Mouse (Mus musculus) E14TG2a.4 (cell line): ENCODE results near the gene Slc12a3.

Source experiments
- H3K27me3 ChIP-seq: 2 replicates; pipeline ENCODE4 v1.6.1; 2014; ENCODE audit warnings: low read length, control low read depth; ENCODE audit not compliant: insufficient read depth
- H3K36me3 ChIP-seq: 2 replicates; pipeline ENCODE4 v1.6.1; 2014; ENCODE audit warnings: low read length, control low read depth; ENCODE audit not compliant: insufficient read depth
- H3K4me1 ChIP-seq: replicated peaks from 2 replicates; pipeline ENCODE4 v1.6.1; 2014; ENCODE audit warnings: low read depth, low read length, control low read depth
- H3K4me3 ChIP-seq: replicated peaks from 2 replicates; pipeline ENCODE4 v1.5.1; 2014; ENCODE audit warnings: mild to moderate bottlenecking, low read length
- H3K9me3 ChIP-seq: 2 replicates; pipeline ENCODE4 v1.6.1; 2014; ENCODE audit warnings: low read length, control low read depth
- CTCF ChIP-seq: conservative IDR thresholded peaks from 2 replicates; pipeline ENCODE4 v1.5.1; 2014; ENCODE audit warnings: low read length
- NANOG ChIP-seq: IDR thresholded peaks from 2 replicates; pipeline ENCODE4 v1.6.1; 2014; ENCODE audit warnings: borderline replicate concordance, low read length, mixed read lengths
- POU5F1 ChIP-seq: IDR thresholded peaks from 2 replicates; pipeline ENCODE4 v1.6.1; 2014; ENCODE audit warnings: low read length, borderline replicate concordance

Gene Slc12a3

DNA sequence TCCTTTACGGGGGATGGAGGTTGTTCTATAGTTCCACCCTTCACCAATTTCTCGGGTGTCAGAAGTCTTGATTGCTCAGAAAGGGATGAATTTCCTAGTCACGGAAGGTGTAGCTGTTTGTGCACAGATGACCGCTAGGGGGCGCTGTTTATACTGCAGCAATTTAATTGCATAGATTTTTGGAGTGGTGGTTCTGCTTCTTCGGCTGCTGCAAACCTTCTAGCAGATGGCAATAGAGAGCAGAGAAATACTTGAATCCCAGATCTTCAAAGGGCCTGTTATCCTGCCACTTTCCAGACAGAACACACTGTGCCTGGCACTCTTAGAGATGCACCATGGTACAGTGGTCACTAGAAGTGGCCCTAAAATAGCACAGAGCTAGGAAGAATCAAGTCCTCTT, 14.3 kb downstream of the Slc12a3 start:
- H3K4me1 ChIP-seq = peaks cover 15% of the 10 kb centered on the region
- H3K9me3 ChIP-seq = no peaks in the 10 kb centered on the region
- H3K4me3 ChIP-seq = no peak overlapping the region
- H3K27me3 ChIP-seq = no peaks in the 10 kb centered on the region
- TF ChIP-seq CTCF = peak; percentile 90
- no peak for TF ChIP-seq NANOG
- H3K36me3 ChIP-seq = no peaks in the 10 kb centered on the region

DNA sequence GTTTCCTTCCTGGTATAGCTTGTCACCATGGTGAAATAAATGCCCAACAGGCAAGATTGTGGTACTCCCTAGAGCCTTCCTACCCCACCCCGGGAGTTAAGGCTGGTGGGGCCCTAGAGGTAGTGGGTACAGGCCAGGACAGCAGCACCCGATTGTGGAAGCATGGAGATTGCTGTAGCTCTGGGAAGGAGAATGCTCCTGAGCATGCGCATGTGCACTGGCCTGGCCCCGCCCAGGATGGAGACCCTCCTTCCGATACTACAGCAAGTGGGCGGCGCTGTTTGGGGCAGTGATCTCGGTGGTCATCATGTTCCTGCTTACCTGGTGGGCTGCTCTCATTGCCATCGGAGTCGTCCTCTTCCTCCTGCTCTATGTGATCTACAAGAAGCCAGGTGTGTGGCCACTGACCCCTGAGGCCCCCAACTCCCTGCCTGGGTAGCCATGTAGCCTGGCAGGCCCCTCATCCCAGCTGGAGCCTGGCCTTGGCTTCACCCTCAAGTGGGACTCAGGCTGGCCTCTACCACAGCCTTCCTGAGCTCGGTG, 14.8 kb downstream of the Slc12a3 start:
- Histone ChIP-seq H3K27me3 (no peaks in the 10 kb centered on the region), H3K9me3 (no peaks in the 10 kb centered on the region), H3K4me1 (peaks cover 15% of the 10 kb centered on the region), H3K36me3 (no peaks in the 10 kb centered on the region), H3K4me3 (no peak overlapping the region)
- TF ChIP-seq CTCF (no peak), NANOG (no peak), POU5F1 (no peak)

- Histone ChIP-seq H3K36me3 (no peaks in the 10 kb centered on the region), H3K4me3 (no peak overlapping the region), H3K4me1 (peaks cover 15% of the 10 kb centered on the region), H3K27me3 (no peaks in the 10 kb centered on the region), H3K9me3 (no peaks in the 10 kb centered on the region)
- no peak for TF ChIP-seq CTCF
- no peak for TF ChIP-seq POU5F1
- TF ChIP-seq NANOG = no peak
Observed at GRCm38 (mm10) chr8:94345657-94346056, 16.7 kb downstream of the Slc12a3 start.

DNA sequence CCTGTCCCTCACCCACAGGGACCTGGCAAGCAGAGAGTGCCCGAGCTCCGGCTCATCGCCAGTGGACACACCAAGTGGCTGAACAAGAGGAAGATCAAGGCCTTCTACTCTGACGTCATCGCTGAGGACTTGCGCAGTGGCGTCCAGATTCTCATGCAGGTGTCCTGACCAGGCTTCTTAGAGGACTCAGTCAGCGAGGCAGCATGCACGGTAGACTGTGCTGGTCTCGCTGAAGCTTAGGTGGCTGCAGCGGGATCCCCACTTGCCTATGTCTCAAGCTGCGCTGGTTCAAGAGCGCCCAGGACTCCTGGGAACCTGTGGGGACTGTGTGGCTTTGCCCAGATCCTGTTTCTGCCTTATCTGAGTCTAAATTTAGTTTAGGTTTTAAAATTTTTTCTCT, 17.3 kb downstream of the Slc12a3 start:
- no peak for TF ChIP-seq CTCF
- no peak for TF ChIP-seq POU5F1
- TF ChIP-seq NANOG = no peak
- no peaks in the 10 kb centered on the region for H3K27me3 ChIP-seq
- H3K4me1 ChIP-seq = peaks cover 10% of the 10 kb centered on the region
- no peaks in the 10 kb centered on the region for H3K36me3 ChIP-seq
- no peaks in the 10 kb centered on the region for H3K9me3 ChIP-seq
- H3K4me3 ChIP-seq = no peak overlapping the region

- no peak for TF ChIP-seq POU5F1
- no peak for TF ChIP-seq CTCF
- TF ChIP-seq NANOG = no peak
- Histone ChIP-seq H3K9me3 (no peaks in the 10 kb centered on the region), H3K36me3 (no peaks in the 10 kb centered on the region), H3K27me3 (no peaks in the 10 kb centered on the region), H3K4me3 (no peak overlapping the region), H3K4me1 (peaks cover 5% of the 10 kb centered on the region)
Observed at GRCm38 (mm10) chr8:94348425-94348824, 19.4 kb downstream of the Slc12a3 start.

- Histone ChIP-seq H3K4me1 (no peaks in the 10 kb centered on the region), H3K9me3 (no peaks in the 10 kb centered on the region)
- TF ChIP-seq NANOG (no peak), CTCF (no peak), POU5F1 (no peak)
Observed at GRCm38 (mm10) chr8:94354069-94354531, 25.1 kb downstream of the Slc12a3 start.

DNA sequence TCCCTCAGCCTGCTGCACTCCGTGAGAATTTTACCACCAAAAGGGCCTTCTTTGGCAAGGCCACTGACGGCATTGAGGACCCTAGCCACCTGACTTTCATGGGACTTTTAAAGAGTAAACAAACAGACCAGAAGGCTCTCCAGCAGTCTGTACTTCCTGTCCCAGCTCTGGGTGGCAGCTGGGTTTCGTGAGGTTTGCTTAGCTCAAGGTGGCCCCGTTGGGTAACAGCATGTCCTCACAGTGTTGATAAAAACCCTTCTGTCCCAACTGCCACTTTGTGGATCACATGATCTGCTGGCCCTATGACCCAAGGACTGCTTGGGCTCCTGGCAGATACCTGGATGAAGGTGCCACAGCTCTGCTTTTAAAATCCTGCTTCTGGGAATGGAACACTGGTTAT, 25.6 kb downstream of the Slc12a3 start:
- Histone ChIP-seq H3K36me3 (no peaks in the 10 kb centered on the region), H3K9me3 (no peaks in the 10 kb centered on the region), H3K4me1 (no peaks in the 10 kb centered on the region), H3K4me3 (no peak overlapping the region), H3K27me3 (no peaks in the 10 kb centered on the region)
- TF ChIP-seq CTCF = no peak
- no peak for TF ChIP-seq NANOG

More at GRCm38 (mm10) chr8:94354069-94354531, 25.1 kb downstream of the Slc12a3 start:
- Histone ChIP-seq H3K36me3 (no peaks in the 10 kb centered on the region), H3K4me3 (no peak overlapping the region), H3K27me3 (no peaks in the 10 kb centered on the region)

GRCm38 (mm10) chr8:94357220-94357619, 28.2 kb downstream of the Slc12a3 start:
- H3K9me3 ChIP-seq = no peaks in the 10 kb centered on the region
- no peaks in the 10 kb centered on the region for H3K27me3 ChIP-seq
- no peak for TF ChIP-seq NANOG
- H3K4me1 ChIP-seq = no peaks in the 10 kb centered on the region
- H3K36me3 ChIP-seq = no peaks in the 10 kb centered on the region
- no peak overlapping the region for H3K4me3 ChIP-seq

GRCm38 (mm10) chr8:94358541-94358940, 29.5 kb downstream of the Slc12a3 start:
- no peak overlapping the region for H3K4me3 ChIP-seq
- H3K27me3 ChIP-seq = no peaks in the 10 kb centered on the region
- no peaks in the 10 kb centered on the region for H3K4me1 ChIP-seq
- no peaks in the 10 kb centered on the region for H3K36me3 ChIP-seq
- no peaks in the 10 kb centered on the region for H3K9me3 ChIP-seq
- no peak for TF ChIP-seq NANOG
- TF ChIP-seq POU5F1 = no peak
- no peak for TF ChIP-seq CTCF
